Mouse (Mus musculus) CH12.LX (cell line): ENCODE measurements around the gene Zscan5b. TPM values are rescaled to one million over a fixed set of nuclear protein-coding genes. Genes with fewer than 3 reads are reported as not detected.

Experiments used
- DNase-seq: peaks from one replicate; pipeline ENCODE4 v3.0.0-alpha.2; 2013; ENCODE audit errors: extremely low read depth
- H3K27ac ChIP-seq: 2 replicates; pipeline ENCODE4 v1.5.1; 2012; ENCODE audit warnings: low read depth, mild to moderate bottlenecking, control low read depth, moderate library complexity; ENCODE audit not compliant: insufficient read depth
- H3K27me3 ChIP-seq: replicated peaks from 2 replicates; pipeline ENCODE3; 2012; ENCODE audit warnings: inconsistent platforms
- H3K36me3 ChIP-seq, 2 experiments: replicated peaks in 1 of 2; 2 replicates each; pipeline versions ENCODE3 to v1.6.1; 2012; ENCODE audit warnings: inconsistent platforms in 1 of 2, low read length in 1 of 2, mild to moderate bottlenecking in 1 of 2, mixed read lengths in 1 of 2, moderate library complexity in 1 of 2; ENCODE audit not compliant: control insufficient read depth in 1 of 2, insufficient read depth in 1 of 2
- H3K4me1 ChIP-seq, 2 experiments: 2 replicates each; pipeline ENCODE4 v1.6.1; 2012; ENCODE audit warnings: inconsistent platforms in 1 of 2, moderate library complexity in 1 of 2; ENCODE audit not compliant: insufficient read depth in 2 of 2, control insufficient read depth in 1 of 2
- H3K4me2 ChIP-seq: 2 replicates; pipeline ENCODE4 v1.6.1; 2012; ENCODE audit warnings: low read depth, mild to moderate bottlenecking, control low read depth; ENCODE audit not compliant: poor library complexity, insufficient read depth, severe bottlenecking
- H3K4me3 ChIP-seq, 3 experiments: fragments of 150-350 bp in 1 of 3; sonication (generic) in 1 of 3; replicated peaks in 1 of 3; 2 replicates each; pipeline versions ENCODE3 to v1.5.1; 2011 to 2012; ENCODE audit warnings: low read depth in 2 of 3, low read length in 2 of 3, mild to moderate bottlenecking in 2 of 3, moderate library complexity in 2 of 3, control low read depth in 1 of 3, improper control_type of control experiment in 1 of 3, inconsistent platforms in 1 of 3, mixed read lengths in 1 of 3; ENCODE audit not compliant: poor library complexity in 1 of 3
- H3K79me2 ChIP-seq: replicated peaks from 2 replicates; pipeline ENCODE4 v1.6.1; 2012; ENCODE audit warnings: mild to moderate bottlenecking, moderate library complexity; ENCODE audit not compliant: control insufficient read depth, poor library complexity, insufficient read depth, severe bottlenecking; ENCODE audit errors: extremely low read depth
- H3K9ac ChIP-seq: 2 replicates; pipeline ENCODE4 v1.6.1; 2012; ENCODE audit warnings: low read depth, mild to moderate bottlenecking, control low read depth, moderate library complexity; ENCODE audit not compliant: insufficient read depth
- H3K9me3 ChIP-seq: replicated peaks from 2 replicates; pipeline ENCODE3; 2012; ENCODE audit warnings: low read length, inconsistent platforms, mixed read lengths
- CHD1 ChIP-seq: IDR thresholded peaks from 2 replicates; pipeline ENCODE4 v1.6.1; 2012; ENCODE audit warnings: low read depth, low read length, improper control_type of control experiment, inconsistent platforms
- CHD2 ChIP-seq: IDR thresholded peaks from 2 replicates; pipeline ENCODE4 v1.6.1; 2011; ENCODE audit warnings: low read length, improper control_type of control experiment
- E2F4 ChIP-seq: IDR thresholded peaks from 2 replicates; pipeline ENCODE4 v1.6.1; 2011; ENCODE audit warnings: low read depth, low read length, improper control_type of control experiment; ENCODE audit not compliant: insufficient replicate concordance
- ELF1 ChIP-seq: IDR thresholded peaks from 2 replicates; pipeline ENCODE4 v1.6.1; 2014; ENCODE audit warnings: low read depth, mild to moderate bottlenecking, inconsistent platforms, low read length, improper control_type of control experiment
- JUN ChIP-seq: IDR thresholded peaks from 2 replicates; pipeline ENCODE4 v1.6.1; 2011; ENCODE audit warnings: low read depth, mild to moderate bottlenecking, low read length, improper control_type of control experiment, moderate library complexity; ENCODE audit not compliant: insufficient read depth
- JUND ChIP-seq: conservative IDR thresholded peaks from 2 replicates; pipeline ENCODE4 v1.6.1; 2011; ENCODE audit warnings: low read depth, low read length, improper control_type of control experiment
- KAT2A ChIP-seq: IDR thresholded peaks from 2 replicates; pipeline ENCODE4 v1.6.1; 2012; ENCODE audit warnings: low read length, improper control_type of control experiment, inconsistent platforms; ENCODE audit not compliant: insufficient replicate concordance
- MAX ChIP-seq: IDR thresholded peaks from 2 replicates; pipeline ENCODE4 v1.6.1; 2011; ENCODE audit warnings: low read length, improper control_type of control experiment
- MAZ ChIP-seq: IDR thresholded peaks from 2 replicates; pipeline ENCODE4 v1.6.1; 2012; ENCODE audit warnings: low read depth, mild to moderate bottlenecking, inconsistent platforms, low read length, improper control_type of control experiment, moderate library complexity
- NELFE ChIP-seq: IDR thresholded peaks from 2 replicates; pipeline ENCODE4 v1.6.1; 2011; ENCODE audit warnings: low read depth, low read length, improper control_type of control experiment
- NRF1 ChIP-seq: IDR thresholded peaks from 2 replicates; pipeline ENCODE4 v1.6.1; 2014; ENCODE audit warnings: low read depth, mild to moderate bottlenecking, inconsistent platforms, low read length, improper control_type of control experiment, moderate library complexity
- POLR2AphosphoS2 ChIP-seq: IDR thresholded peaks from 2 replicates; pipeline ENCODE4 v1.6.1; 2011; ENCODE audit warnings: low read depth, low read length, improper control_type of control experiment
- RCOR1 ChIP-seq: conservative IDR thresholded peaks from 2 replicates; pipeline ENCODE4 v1.6.1; 2012; ENCODE audit warnings: low read depth, mild to moderate bottlenecking, inconsistent platforms, low read length, improper control_type of control experiment
- SMC3 ChIP-seq: IDR thresholded peaks from 2 replicates; pipeline ENCODE4 v1.6.1; 2011; ENCODE audit warnings: low read depth, low read length, improper control_type of control experiment
- UBTF ChIP-seq: IDR thresholded peaks from 2 replicates; pipeline ENCODE4 v1.6.1; 2012; ENCODE audit warnings: low read depth, mild to moderate bottlenecking, inconsistent platforms, low read length, improper control_type of control experiment, moderate library complexity
- ZMIZ1 ChIP-seq: IDR thresholded peaks from 2 replicates; pipeline ENCODE4 v1.6.1; 2012; ENCODE audit warnings: low read depth, mild to moderate bottlenecking, inconsistent platforms, low read length, improper control_type of control experiment
- dilution Hi-C: fragments of 300-500 bp; cut with MboI; formaldehyde crosslinking; loops from 2 replicates; pipeline ENCODE4 v1.14.3; 2020; ENCODE audit warnings: low sequenced_read_pairs; ENCODE audit not compliant: extremely low pct_unique_long_range_greater_than_20kb, extremely low pct_ligation_motif_present
- in situ Hi-C: fragments of 300-500 bp; cut with MboI; formaldehyde crosslinking; loops from 3 replicates; pipeline ENCODE4 v1.14.3; 2019; ENCODE audit warnings: low sequenced_read_pairs, low pct_ligation_motif_present, low pct_unique_long_range_greater_than_20kb, mixed read lengths
- polyA plus RNA-seq: library from polyadenylated mRNA; unstranded; fragments of >175 nt; gene quantifications from 2 replicates; pipeline ENCODE4 v1.2.1, GENCODE M21; 2012; ENCODE audit warnings: low read depth; ENCODE audit not compliant: insufficient read length
- total RNA-seq, 2 experiments: library from RNA; depleted of rRNA; stranded (reverse); fragments of 300-350 nt in 1 of 2; fragments of >200 nt in 1 of 2; gene quantifications; 2 replicates each; pipeline ENCODE4 v1.2.3; 2012 to 2014

Gene Zscan5b
- total and polyA plus RNA-seq, 3 experiments: not detected

DNA sequence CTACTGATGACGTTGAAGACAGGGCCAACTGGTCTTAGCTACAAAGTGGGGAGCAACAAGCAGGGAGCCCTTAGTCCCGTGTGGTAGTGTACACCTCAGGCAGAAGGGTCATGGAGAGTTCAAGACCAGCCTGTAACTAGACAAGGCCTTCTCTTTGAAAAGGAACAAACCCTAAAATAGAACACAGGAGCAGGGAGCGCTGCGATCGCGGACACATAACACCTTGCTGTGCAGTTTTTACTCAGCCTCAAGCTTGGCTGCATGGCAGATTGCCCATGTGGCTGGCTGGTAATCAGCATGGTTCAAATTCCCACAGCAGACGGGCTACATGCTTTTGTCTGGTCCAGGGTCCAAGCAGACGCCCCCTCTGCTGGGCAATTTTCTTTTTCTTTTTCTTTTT is 37.6 kb upstream of the Zscan5b start:
- peaks cover 34 to 87% of the 10 kb centered on the region in 2 experiments for H3K36me3 ChIP-seq
- dilution Hi-C loops: no loop called here
- no peak for TF ChIP-seq NELFE
- TF ChIP-seq CHD1: no peak
- TF ChIP-seq MAX: no peak
- TF ChIP-seq RCOR1: no peak
- TF ChIP-seq JUND: no peak
- TF ChIP-seq POLR2AphosphoS2: no peak
- no peak for TF ChIP-seq UBTF
- TF ChIP-seq E2F4: no peak
- no peak for TF ChIP-seq CHD2
- TF ChIP-seq KAT2A: no peak
- no peak for TF ChIP-seq MAZ
- no peak for TF ChIP-seq JUN
- TF ChIP-seq SMC3: no peak
- no peak for TF ChIP-seq ZMIZ1
- TF ChIP-seq, all 38 proteins: peak for 0
- H3K9me3 ChIP-seq: no peaks in the 10 kb centered on the region
- H3K4me1 ChIP-seq: peaks cover 5 to 16% of the 10 kb centered on the region in 2 experiments; a peak in 3 of 4 replicates
- no peak overlapping the region for H3K4me3 ChIP-seq
- H3K4me2 ChIP-seq: no peak overlapping the region
- DNase-seq: no peak
- in situ Hi-C loops: no loop called here
- H3K27me3 ChIP-seq: no peaks in the 10 kb centered on the region
- no peaks in the 10 kb centered on the region for H3K79me2 ChIP-seq
- H3K9ac ChIP-seq: no peak overlapping the region
- no peak overlapping the region for H3K27ac ChIP-seq

DNA sequence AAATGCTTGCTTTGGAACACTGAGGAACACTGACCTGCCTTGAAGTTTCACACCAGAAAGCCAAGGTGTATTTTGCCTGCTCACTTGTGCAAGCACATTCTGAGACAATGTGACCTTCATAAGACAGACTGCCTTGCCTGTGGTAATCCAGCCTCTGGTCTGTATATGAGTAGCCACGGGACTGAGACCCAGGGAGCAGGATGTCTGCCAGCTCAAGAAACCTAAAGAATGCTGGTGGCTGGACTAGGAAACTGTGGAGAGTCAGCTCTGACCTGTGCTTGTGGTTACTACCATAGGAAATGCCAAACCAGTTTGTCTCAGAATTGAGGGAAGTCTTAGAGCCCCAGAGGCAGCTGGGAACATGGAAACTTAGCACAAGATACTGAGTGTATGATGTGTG is 36.7 kb upstream of the Zscan5b start:
- no peak for DNase-seq
- in situ Hi-C loops: no loop called here
- H3K4me3 ChIP-seq: no peak overlapping the region
- H3K79me2 ChIP-seq: no peaks in the 10 kb centered on the region
- dilution Hi-C loops: no loop called here
- no peaks in the 10 kb centered on the region for H3K27me3 ChIP-seq
- H3K27ac ChIP-seq: no peak overlapping the region
- TF ChIP-seq ELF1: no peak
- TF ChIP-seq NRF1: no peak
- no peak overlapping the region for H3K9ac ChIP-seq
- H3K36me3 ChIP-seq: peaks cover 35 to 90% of the 10 kb centered on the region in 2 experiments
- no peak overlapping the region for H3K4me2 ChIP-seq
- no peaks in the 10 kb centered on the region for H3K9me3 ChIP-seq
- H3K4me1 ChIP-seq: peaks cover 5 to 21% of the 10 kb centered on the region in 2 experiments
